Mouse (Mus musculus): Measurements from ENCODE around the gene Elovl2. TPM values are rescaled to one million over a fixed set of nuclear protein-coding genes. Genes with fewer than 3 reads are reported as not detected.

Gene Elovl2
- polyA plus RNA-seq, 1 experiment from 2014 or later = 314 TPM

DNA sequence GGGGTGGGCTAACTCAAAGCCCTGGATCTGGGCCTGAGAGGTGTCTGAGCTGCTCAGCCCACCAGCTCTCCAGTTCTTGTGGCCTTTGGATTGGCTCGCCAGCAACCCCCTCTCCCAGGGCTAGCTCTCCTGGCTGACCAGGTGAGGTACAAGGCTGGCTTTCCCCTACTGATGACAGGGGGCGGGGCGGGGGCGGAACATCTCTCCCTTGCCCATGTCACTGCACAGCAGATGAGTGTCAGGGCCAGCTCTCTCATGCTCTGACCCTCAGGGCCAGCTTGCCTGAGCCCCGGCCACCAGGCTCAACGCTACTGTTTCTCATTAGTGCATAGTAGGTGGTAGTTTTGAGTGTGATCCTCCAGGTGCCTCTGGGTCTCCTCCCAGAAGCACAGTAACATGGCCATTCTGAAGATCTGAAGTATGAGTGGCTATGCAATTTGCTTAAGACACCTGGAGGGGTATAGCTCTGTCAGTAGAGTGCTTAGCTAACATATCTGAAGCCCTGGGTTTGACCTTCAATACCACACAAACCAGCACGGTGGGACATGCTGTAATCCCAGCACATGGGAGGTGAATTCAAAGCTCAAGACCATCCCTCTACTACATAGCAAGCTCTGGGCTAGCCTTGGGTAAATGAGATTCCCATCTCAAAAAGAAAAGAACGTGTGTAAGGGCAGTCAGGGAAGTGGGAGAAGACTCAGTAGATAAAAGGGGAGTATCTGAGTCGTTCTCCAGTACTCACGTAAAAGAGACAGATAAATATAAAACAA lies 18.0 kb upstream of the Elovl2 start:
- TF ChIP-seq EP300 (IDR thresholded peaks at IDR 0.05; ENCODE audit: low read depth) (no peak), CTCF (IDR thresholded peaks at IDR 0.05; ENCODE audit: low read depth) (no peak)
- peak overlapping the region; percentile 61 for H3K9ac ChIP-seq (replicated peaks)

DNA sequence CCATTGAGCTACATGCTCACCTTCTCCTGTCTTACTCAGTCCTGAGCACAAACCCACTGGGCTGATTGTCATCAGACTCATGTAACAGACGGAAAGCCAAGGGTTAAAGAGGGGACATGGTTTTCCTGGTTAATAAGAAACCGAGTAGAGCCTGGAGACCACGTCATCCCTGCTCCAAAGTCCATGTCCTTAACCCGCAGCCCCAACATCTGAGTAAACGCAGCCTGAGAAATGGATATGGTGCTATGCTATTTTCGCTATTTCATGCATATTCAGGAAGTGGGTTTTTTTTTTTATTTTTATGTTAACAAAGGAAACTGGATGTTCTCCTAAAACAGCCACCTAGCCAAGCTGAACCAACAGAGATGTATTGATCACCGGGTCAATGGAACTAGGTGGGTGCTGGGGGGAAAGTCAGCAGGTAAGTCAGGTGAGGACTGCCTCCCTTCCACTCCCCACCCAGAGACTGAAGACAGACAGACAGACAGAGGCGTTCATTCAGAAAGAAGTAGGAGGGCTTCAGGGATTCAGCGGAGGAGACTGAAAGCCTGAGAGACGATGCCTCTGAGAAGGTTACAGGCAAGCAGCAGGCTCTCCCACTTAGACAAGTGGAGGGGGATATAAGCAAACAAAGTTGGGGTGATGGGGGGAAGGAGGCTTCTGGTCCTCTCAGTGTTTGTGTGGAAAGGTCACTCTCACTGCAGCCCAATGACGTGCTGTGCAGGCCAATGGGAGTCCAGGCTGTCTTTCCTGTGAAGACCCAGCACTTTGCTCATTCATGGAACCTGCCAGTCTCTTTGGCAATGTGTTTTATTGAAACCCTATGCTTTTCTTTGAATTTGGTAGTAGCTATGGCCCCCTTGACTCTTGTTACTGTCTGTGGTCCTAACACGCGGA lies 15.9 kb upstream of the Elovl2 start:
- peak; percentile 89 for TF ChIP-seq EP300 (IDR thresholded peaks at IDR 0.05; ENCODE audit: low read depth)
- TF ChIP-seq CTCF (IDR thresholded peaks at IDR 0.05; ENCODE audit: low read depth) = no peak
- peak overlapping the region; percentile 56 for H3K4me2 ChIP-seq (ENCODE audit: low read depth, low read length)
- DNase-seq (peak; percentile 56), ATAC-seq (peak; percentile 82)
- 42% methylated on average over 13 of the region's 13 CpGs for WGBS (ENCODE audit: insufficient replicate concordance)
- H3K27ac ChIP-seq (ENCODE audit: low read depth) = peak overlapping the region; percentile 92
- H3K36me3 ChIP-seq (replicated peaks; ENCODE audit: insufficient read depth, low read length) = no peaks in the 10 kb centered on the region
- peak overlapping the region; percentile 47 for H3K4me3 ChIP-seq (ENCODE audit: low read depth, low read length)
- H3K9me3 ChIP-seq (ENCODE audit: low read length) = no peaks in the 10 kb centered on the region
- H3K27me3 ChIP-seq (ENCODE audit: insufficient read depth, low read length) = no peaks in the 10 kb centered on the region
- H3K4me1 ChIP-seq (ENCODE audit: insufficient read depth) = no peaks in the 10 kb centered on the region; the same call in 1 of the 2 replicates
- peak overlapping the region; percentile 61 for H3K9ac ChIP-seq (replicated peaks)

More for the DNA sequence above, 18.0 kb upstream of the Elovl2 start:
- ATAC-seq (peak; percentile 35), DNase-seq (peak; percentile 66)
- H3K27ac ChIP-seq (ENCODE audit: low read depth) = peak overlapping the region; percentile 92
- no peaks in the 10 kb centered on the region for H3K9me3 ChIP-seq (ENCODE audit: low read length)
- WGBS (ENCODE audit: insufficient replicate concordance) = 61% methylated on average over 10 of the region's 10 CpGs
- H3K27me3 ChIP-seq (ENCODE audit: insufficient read depth, low read length) = no peaks in the 10 kb centered on the region
- H3K36me3 ChIP-seq (replicated peaks; ENCODE audit: insufficient read depth, low read length) = no peaks in the 10 kb centered on the region
- H3K4me1 ChIP-seq (ENCODE audit: insufficient read depth) = no peaks in the 10 kb centered on the region; the same call in 1 of the 2 replicates
- H3K4me3 ChIP-seq (ENCODE audit: low read depth, low read length) = peak overlapping the region; percentile 47
- peak overlapping the region; percentile 56 for H3K4me2 ChIP-seq (ENCODE audit: low read depth, low read length)

GRCm38 (mm10) chr13:41235181-41235580 lies 15.0 kb upstream of the Elovl2 start:
- H3K27me3 ChIP-seq (ENCODE audit: insufficient read depth, low read length) = no peaks in the 10 kb centered on the region
- H3K4me2 ChIP-seq (ENCODE audit: low read depth, low read length) = no peak overlapping the region
- no peaks in the 10 kb centered on the region for H3K9me3 ChIP-seq (ENCODE audit: low read length)
- 69% methylated on average over 6 of the region's 6 CpGs for WGBS (ENCODE audit: insufficient replicate concordance)
- H3K27ac ChIP-seq (ENCODE audit: low read depth) = peak overlapping the region; percentile 92
- DNase-seq (no peak), ATAC-seq (no peak)
- no peak overlapping the region for H3K4me3 ChIP-seq (ENCODE audit: low read depth, low read length)
- H3K4me1 ChIP-seq (ENCODE audit: insufficient read depth) = no peaks in the 10 kb centered on the region; the same call in 1 of the 2 replicates
- H3K9ac ChIP-seq (replicated peaks) = no peak overlapping the region
- no peaks in the 10 kb centered on the region for H3K36me3 ChIP-seq (replicated peaks; ENCODE audit: insufficient read depth, low read length)
- TF ChIP-seq CTCF (IDR thresholded peaks at IDR 0.05; ENCODE audit: low read depth) (no peak), EP300 (IDR thresholded peaks at IDR 0.05; ENCODE audit: low read depth) (no peak)

- H3K27me3 ChIP-seq (ENCODE audit: insufficient read depth, low read length) = no peaks in the 10 kb centered on the region
- H3K4me2 ChIP-seq (ENCODE audit: low read depth, low read length) = no peak overlapping the region
- H3K9me3 ChIP-seq (ENCODE audit: low read length) = no peaks in the 10 kb centered on the region
- no peaks in the 10 kb centered on the region; the same call in 1 of the 2 replicates for H3K4me1 ChIP-seq (ENCODE audit: insufficient read depth)
- peak overlapping the region; percentile 71; the same call in 1 of the 2 replicates for H3K27ac ChIP-seq (ENCODE audit: low read depth)
- no peak for DNase-seq
- no peak for ATAC-seq
- TF ChIP-seq EP300 (IDR thresholded peaks at IDR 0.05; ENCODE audit: low read depth) (no peak), CTCF (IDR thresholded peaks at IDR 0.05; ENCODE audit: low read depth) (no peak)
- no peaks in the 10 kb centered on the region for H3K36me3 ChIP-seq (replicated peaks; ENCODE audit: insufficient read depth, low read length)
- H3K9ac ChIP-seq (replicated peaks) = no peak overlapping the region
- no peak overlapping the region for H3K4me3 ChIP-seq (ENCODE audit: low read depth, low read length)
- WGBS (ENCODE audit: insufficient replicate concordance) = 85% methylated on average over 7 of the region's 7 CpGs
Measured at GRCm38 (mm10) chr13:41233241-41233640, 13.0 kb upstream of the Elovl2 start.

DNA sequence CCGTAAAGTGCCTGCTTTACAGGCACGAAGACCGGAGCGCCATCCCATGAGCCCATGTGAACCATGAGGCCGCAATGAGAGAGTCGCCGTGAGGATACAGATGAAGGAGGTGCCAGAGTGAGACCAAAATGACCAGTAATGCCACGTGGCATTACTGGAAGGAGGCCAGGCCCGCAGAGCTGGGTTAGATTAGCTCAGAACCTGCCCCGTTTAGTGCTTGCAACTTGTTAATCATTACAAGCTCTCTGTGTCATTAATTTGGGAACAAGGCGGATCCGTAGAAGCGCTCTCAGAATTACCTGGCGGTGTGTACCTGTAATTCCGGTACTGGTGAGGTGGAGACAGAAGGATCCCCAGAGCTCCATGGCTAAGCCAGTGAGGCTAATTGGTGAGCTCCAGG lies 12.0 kb upstream of the Elovl2 start:
- Histone ChIP-seq H3K4me1 (ENCODE audit: insufficient read depth) (no peaks in the 10 kb centered on the region; the same call in 1 of the 2 replicates), H3K4me3 (ENCODE audit: low read depth, low read length) (no peak overlapping the region), H3K9me3 (ENCODE audit: low read length) (no peaks in the 10 kb centered on the region), H3K4me2 (ENCODE audit: low read depth, low read length) (peak overlapping the region; percentile 41; the same call in 1 of the 2 replicates), H3K9ac (replicated peaks) (no peak overlapping the region), H3K36me3 (replicated peaks; ENCODE audit: insufficient read depth, low read length) (no peaks in the 10 kb centered on the region), H3K27ac (ENCODE audit: low read depth) (peak overlapping the region; percentile 71), H3K27me3 (ENCODE audit: insufficient read depth, low read length) (no peaks in the 10 kb centered on the region)
- DNase-seq = peak; percentile 67
- TF ChIP-seq CTCF (IDR thresholded peaks at IDR 0.05; ENCODE audit: low read depth) (no peak), EP300 (IDR thresholded peaks at IDR 0.05; ENCODE audit: low read depth) (0 out of 2 replicates have a peak, but pooled peaks have one; percentile 20)
- 75% methylated on average over 15 of the region's 15 CpGs for WGBS (ENCODE audit: insufficient replicate concordance)
- peak; percentile 53 for ATAC-seq
